Mouse (Mus musculus) left cerebral cortex, postnatal 36 days (tissue): Measurements from ENCODE around the gene Fgf8. TPM values are rescaled to one million over a fixed set of nuclear protein-coding genes. Genes with fewer than 3 reads are reported as not detected.

ENCODE experiments used
- DNase-seq, 2 experiments: peaks; one replicate each; pipeline ENCODE4 v3.0.0; 2021 to 2022; ENCODE audit warnings: low spot score in 2 of 2, mixed read lengths in 1 of 2
- intact Hi-C: fragments of 180-260 bp; cut with DNase I; formaldehyde crosslinking; loops from one replicate; pipeline ENCODE4 v1.15.1; 2025
- total RNA-seq, 2 experiments: library from RNA; stranded (reverse); gene quantifications; 2 replicates each; pipeline ENCODE4 v1.2.3; 2021

Fgf8 gene
- total RNA-seq, 2 experiments from 2014 or later, result not detected

- DNase-seq, result peak; percentile 74 to 75
- intact Hi-C loops, result loop anchor here (2.0 to 5.0 kb wide), 2 partner anchors 175 to 527 kb away; no protein-coding TSS in a partner anchor
Measured at GRCm38 (mm10) chr19:45749243-45750043, 6.7 kb upstream of the Fgf8 start, which contains the start of gene Npm3. TSS of gene Npm3 (minus strand) at chr19:45749591.

GRCm38 (mm10) chr19:45748691-45749242 lies 6.1 kb upstream of the Fgf8 start:
- peak in 1 of 2 experiments; percentile 17 for DNase-seq
- intact Hi-C loops, result loop anchor here (2.0 to 5.0 kb wide), 2 partner anchors 174 to 526 kb away; no protein-coding TSS in a partner anchor

- no peak for DNase-seq
- intact Hi-C loops, result loop anchor here (2.0 to 5.0 kb wide), 2 partner anchors 173 to 526 kb away; no protein-coding TSS in a partner anchor
Measured at GRCm38 (mm10) chr19:45748206-45748605, 5.5 kb upstream of the Fgf8 start.

- peak; percentile 75 to 78 for DNase-seq
- intact Hi-C loops, result loop anchor here (5.0 kb wide), 1 partner anchor 525 kb away; no protein-coding TSS in a partner anchor
Measured at GRCm38 (mm10) chr19:45747028-45747867, 4.5 kb upstream of the Fgf8 start.

- DNase-seq, result peak; percentile 65 to 76
- intact Hi-C loops, result loop anchor here (5.0 kb wide), 1 partner anchor 524 kb away; no protein-coding TSS in a partner anchor
Measured at GRCm38 (mm10) chr19:45746153-45747020, 3.7 kb upstream of the Fgf8 start.

GRCm38 (mm10) chr19:45745344-45746152 lies 2.8 kb upstream of the Fgf8 start:
- intact Hi-C loops, result loop anchor here (5.0 kb wide), 1 partner anchor 523 kb away; no protein-coding TSS in a partner anchor
- DNase-seq, result no peak

- DNase-seq, result no peak
- intact Hi-C loops, result no loop called here
Measured at GRCm38 (mm10) chr19:45743619-45744018, 904 bp upstream of the Fgf8 start.

- DNase-seq, result no peak
- intact Hi-C loops, result no loop called here
Measured at GRCm38 (mm10) chr19:45742984-45743575, 365 bp upstream of the Fgf8 start.

- no peak for DNase-seq
- intact Hi-C loops, result no loop called here
Measured at GRCm38 (mm10) chr19:45741431-45742217, 1.1 kb downstream of the Fgf8 start.

GRCm38 (mm10) chr19:45740817-45741216 lies 1.9 kb downstream of the Fgf8 start:
- DNase-seq, result no peak
- intact Hi-C loops, result no loop called here

- intact Hi-C loops, result no loop called here
- DNase-seq, result no peak
Measured at GRCm38 (mm10) chr19:45740233-45740632, 2.5 kb downstream of the Fgf8 start.

- intact Hi-C loops, result no loop called here
- DNase-seq, result no peak
Measured at GRCm38 (mm10) chr19:45738521-45738920, 4.2 kb downstream of the Fgf8 start.

GRCm38 (mm10) chr19:45737846-45738484 lies 4.8 kb downstream of the Fgf8 start:
- intact Hi-C loops, result no loop called here
- DNase-seq, result no peak

GRCm38 (mm10) chr19:45737208-45737845 lies 5.4 kb downstream of the Fgf8 start:
- intact Hi-C loops, result no loop called here
- no peak for DNase-seq

- intact Hi-C loops, result no loop called here
Measured at GRCm38 (mm10) chr19:45736855-45737207, 5.9 kb downstream of the Fgf8 start.

GRCm38 (mm10) chr19:45736241-45736640 lies 6.5 kb downstream of the Fgf8 start:
- DNase-seq, result no peak
- intact Hi-C loops, result no loop called here

More at GRCm38 (mm10) chr19:45736855-45737207, 5.9 kb downstream of the Fgf8 start:
- peak in 1 of 2 experiments; percentile 19 for DNase-seq
